Mouse (Mus musculus): ENCODE results near the gene Pon1. TPM values are rescaled to one million over a fixed set of nuclear protein-coding genes. Genes with fewer than 3 reads are reported as not detected.
"Not testable (repeated sequence)": the region's sequence is repeated elsewhere in the genome, so short reads cannot be mapped to it uniquely, and the experiment has no call there.

Pon1 gene
- 1 to 10 TPM in 1 of 2 experiments, under 1 TPM in 1; 0.30 to 1.4 TPM for total RNA-seq (2021)
- long read RNA-seq, experiment 1, partial matches to known transcripts = 0 of 1 reads
- long read RNA-seq, experiment 1, other reads (novel, unspliced or antisense) = 0 of 1 reads
- long read RNA-seq, experiment 2 = 0 reads

DNA sequence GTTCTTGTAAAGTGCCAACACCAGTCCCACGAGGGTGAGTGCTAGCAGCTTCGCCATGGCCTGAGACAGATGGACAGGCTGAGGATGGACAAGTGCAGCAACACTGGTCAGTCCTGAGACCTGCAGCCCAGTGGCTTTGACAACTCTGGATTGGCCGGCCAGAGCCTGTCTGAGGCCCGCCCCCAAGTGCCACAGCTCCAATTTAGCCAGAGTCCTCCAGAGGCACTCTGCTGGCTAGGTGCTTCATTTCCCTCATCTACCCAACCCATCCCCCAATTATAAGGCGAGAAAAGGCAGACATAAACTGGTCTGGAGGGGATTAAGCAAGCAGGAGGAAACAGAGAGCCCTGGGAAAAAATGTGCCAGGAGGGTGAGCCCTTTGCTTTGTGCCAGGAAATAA, at the start of gene Pon1:
Gene Pon1, minus strand, starts transcription at position 254 of the 400 bp plus-strand sequence.
- no peak for DNase-seq

DNA sequence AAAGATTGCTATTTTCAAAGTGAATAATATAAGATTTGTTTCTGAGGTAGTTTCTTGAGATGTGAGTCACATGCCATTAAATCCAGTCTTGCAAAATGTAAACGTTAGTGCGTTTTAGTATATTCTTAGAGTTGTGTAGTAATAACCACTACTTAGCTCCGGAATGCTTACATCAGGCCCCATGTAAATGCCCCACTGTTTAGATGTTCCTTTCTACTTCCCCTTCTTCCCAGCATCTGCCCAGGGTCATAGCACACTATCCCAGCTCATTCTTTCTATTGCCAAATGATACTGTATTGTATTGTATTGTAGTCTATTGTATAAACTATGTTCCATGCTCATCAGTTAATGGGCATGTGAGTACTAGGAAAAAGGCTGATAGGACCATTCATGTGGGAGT, 45.1 kb upstream of the Pon1 start:
- no peak for DNase-seq

DNA sequence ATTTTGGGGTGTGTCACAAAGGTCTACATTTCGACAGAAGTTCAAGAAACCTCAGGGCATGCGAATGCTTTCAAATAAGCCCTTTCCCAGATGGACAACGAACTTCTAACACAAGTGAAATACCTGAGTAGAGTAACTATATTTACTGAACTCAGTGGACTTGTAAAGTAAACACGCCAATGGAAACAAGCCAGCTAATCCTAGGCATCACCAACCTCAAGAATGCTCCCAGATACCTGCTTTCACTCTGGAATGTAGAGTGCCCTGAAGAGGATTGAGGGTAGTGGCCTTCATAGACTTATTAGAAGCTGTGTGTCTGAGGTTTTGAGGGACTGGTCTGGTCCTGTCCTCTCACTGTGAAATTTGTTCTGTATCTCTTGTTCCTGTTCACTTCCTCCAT, 43.8 kb upstream of the Pon1 start:
- DNase-seq = no peak

DNA sequence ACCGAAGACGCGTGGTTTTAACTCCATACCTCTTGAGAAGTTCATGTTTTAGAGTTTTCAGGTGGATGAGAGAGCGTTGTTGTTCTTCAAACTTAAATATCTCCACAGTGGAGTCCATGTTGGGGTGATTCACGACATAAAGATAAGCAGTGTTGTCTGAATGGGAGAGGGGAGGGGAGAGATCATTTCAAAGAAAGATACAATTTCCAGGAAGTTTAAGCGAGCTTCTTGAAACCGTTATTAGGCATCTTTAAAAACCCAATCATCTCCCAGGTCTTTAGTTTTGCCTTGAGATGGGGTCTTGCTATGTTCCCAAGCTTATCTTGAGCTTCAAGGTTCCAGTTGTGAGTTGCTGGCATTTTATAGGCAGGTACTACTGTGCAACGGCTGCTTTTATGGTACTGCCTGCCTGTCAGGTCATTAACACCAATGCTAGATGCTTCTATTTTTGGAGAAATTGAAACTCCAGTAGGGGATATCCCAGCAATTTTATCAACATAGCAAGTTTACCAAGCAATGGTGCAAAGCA, 43.2 kb upstream of the Pon1 start:
- DNase-seq = no peak

DNA sequence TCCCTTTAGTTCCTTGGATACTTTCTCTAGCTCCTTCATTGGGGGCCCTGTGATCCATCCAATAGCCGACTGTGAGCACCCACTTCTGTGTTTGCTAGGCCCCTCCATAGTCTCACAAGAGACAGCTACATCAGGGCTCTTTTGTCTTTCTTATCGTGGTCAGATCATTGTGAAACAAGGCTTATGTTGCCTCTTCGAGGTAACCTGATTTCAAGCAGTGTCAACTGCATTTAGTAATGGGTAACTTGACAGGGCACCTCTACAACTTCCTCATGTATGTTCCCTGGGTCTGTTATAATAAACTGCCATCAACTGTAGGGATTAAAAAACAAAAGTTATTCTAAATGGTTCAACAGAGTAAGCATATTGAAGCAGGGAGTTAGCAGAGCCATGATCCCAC, 40.8 kb upstream of the Pon1 start:
- no peak for DNase-seq

DNA sequence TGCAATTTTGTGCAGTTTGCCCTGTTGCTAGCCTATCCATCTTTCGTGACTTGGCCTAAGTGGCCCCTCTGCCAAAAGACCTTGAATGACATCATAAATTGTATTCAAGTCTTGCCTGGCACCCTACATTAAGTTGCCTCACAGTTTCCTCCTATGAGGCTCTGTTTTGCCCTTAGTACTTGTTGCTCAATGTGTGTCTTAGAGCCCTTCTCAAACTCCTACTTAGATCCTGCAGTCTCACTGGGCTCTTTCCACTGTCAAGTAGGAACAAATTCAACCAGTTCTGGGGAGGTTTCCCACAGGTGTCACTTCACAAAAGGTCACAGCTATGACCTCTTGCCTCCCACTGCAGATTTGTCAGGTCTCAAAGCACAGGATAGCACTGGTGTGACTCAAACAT, 40.1 kb upstream of the Pon1 start:
- no peak for DNase-seq

DNA sequence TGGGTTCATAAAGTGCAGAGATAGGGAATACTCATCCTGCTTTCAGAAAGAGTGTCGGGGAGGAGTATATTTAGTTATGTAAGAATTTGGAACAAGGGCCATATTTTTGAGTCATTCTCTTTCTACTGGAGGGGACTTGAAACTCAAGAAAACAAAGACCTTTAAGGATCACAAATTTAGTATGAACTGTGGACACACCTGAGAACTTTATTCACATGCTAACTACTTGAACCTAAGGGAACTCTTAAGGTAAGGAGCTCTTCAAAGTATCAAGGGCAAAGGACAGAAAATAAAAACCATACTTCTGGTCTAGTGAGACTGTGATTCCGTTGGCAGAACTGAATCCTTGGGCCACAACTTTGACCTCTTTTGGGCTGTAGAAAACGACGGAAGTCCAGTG, 38.3 kb upstream of the Pon1 start:
- no peak for DNase-seq

DNA sequence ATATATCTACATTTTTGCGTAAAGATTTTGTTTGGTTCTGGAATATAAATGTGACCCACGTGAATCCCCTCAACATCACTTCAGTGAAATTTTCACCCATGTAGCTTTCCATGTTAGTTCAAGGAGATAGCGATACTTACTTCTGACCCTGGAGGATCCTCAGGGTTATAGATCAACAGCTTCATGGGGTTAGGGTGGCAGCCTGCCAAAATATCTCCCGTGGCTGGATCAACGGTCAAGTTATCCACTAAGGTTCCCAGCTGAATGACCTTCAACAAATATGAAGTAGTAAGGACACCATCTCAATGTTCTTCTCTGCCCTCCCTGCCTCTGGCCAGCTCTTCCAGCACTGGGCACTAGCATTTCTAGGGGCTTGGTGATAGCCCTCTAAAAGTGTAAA, 36.5 kb upstream of the Pon1 start:
- DNase-seq = no peak

DNA sequence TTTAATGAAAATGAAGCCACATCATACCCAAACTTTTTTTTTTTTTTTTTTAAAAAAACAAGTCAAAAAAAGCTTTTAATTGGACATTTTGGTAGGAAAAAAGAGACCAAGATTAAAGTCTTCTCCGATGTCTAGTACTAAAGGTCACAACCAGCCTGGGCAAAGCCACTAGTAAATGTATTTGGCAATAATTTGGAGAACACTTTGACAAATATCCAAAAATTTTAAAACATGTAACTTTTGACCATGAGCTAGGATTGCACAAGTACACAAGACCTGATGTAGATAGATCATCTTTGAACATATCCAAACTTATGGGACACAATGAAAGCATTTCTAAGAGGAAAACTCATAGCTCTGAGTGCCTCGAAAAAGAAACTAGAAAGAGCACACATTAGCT, 29.8 kb upstream of the Pon1 start:
- not testable (repeated sequence) for DNase-seq

DNA sequence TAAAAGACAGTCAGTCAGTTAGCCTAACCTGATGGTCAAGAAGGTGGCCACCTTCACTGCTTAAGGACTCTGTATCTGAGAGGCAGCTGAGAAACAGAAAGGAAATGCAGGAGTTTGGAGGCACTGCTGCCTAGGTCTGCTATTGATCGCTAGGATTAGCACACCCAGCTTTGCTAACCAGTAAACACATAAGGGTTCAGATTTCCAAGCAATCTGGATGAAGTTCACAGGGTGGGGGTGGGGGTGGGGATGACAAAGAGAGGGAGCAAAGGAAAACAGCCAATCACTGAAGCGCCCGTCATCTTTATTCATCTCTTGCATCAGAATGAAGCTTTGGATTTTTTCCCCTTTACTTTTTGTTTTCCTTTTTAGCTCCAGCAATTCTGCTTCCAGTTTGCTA, 28.3 kb upstream of the Pon1 start:
- no peak for DNase-seq

DNA sequence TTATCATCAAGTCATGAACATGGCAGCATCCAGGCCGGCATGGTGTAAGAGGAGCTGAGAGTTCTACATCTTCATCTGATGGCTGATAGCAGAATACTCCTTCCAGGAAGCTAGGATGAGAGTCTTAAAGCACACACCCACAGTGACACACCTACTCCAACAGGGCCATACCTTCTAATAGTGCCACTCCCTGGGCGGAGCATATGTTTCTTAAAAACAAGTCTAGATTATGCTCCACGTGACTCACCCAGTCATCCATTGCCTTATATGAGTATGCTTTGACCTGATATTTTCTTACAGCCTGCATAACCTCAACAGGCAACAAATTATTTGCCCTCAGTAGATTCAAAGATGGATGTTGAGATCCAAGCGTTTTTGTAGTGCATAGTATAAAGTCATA, 24.4 kb upstream of the Pon1 start:
- DNase-seq = no peak

DNA sequence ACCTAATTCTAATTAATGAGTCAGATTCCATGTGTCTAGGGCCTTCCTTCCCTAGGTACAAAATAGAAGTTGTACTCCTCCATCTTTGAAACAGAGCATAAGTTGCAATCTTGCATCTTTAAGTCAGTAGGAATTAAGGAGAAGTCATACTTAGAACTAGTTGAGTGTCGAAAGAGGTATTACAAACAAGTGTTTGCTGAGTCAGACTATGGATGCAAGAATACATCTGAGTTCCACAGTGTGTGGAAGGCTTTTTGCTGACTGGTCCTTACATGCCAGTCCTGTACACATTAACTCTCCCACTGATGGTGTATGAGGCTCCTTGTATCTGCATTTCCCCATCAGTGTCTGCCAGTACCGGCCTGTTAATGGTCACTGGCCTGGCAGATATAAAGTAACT, 14.1 kb upstream of the Pon1 start:
- DNase-seq = no peak

DNA sequence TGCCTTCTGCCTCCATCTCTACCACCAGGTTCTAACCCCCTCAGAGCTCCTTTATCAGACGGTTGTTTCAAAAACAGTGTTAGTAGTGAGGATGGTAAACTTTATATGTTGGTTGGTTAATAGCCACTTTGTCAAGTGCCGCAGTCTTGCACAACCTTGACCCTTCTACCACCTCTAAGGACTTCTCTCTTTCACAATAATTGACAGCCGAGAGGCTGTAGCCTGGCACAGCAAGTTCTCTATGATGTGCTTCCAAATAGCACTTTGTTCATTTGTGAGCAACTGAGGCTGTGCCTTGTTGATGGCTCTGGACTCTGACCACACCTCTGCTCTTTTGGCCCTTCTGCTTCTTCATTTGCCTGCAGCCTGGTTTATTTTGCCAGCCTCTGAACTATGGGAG, 6.2 kb upstream of the Pon1 start:
- DNase-seq = no peak

DNA sequence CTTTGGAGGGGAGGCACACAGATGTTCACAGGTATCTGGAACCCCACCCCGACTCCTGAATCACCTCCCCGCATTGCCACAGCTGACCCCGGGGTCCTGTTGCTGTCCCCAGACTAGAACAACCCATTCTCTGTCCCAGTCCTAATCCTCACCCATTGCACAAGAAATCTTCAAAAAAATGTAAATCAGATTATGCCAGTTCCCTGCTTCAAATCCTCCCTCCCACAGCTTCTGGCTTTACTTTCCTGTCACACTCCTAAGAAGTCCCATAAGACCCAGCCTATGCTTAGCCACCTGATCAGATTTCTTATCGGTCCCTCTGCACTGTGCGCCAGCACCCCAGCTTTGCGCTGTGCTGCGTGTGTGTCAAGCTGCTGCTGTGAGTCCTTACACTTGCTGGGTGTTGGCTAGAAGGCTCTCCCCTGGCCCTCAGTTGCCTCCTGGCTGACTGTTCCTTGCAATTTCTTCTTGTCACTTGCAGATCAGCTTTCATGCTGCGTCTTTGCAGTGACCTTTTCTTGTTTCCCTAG, 5.7 kb upstream of the Pon1 start:
- DNase-seq = no peak

DNA sequence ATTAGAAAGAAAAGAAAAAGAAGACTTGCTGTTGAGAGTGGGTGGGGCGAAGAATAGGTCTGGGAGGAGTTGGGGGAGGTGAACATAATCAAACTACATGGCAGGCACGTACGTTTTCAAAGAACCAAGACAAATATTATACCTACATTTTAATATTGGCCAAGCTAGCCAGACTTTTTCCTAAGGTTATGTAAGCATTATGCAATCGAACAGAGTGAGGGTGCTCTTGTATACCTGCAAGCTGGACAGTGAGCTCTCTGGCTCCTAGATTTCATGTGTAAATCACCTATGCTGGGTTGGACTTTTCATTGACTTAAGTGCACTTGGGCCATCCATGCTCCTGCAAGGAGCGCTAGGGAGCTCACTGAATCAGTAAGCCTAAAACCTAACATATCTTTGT, 4.8 kb upstream of the Pon1 start:
- DNase-seq = no peak

DNA sequence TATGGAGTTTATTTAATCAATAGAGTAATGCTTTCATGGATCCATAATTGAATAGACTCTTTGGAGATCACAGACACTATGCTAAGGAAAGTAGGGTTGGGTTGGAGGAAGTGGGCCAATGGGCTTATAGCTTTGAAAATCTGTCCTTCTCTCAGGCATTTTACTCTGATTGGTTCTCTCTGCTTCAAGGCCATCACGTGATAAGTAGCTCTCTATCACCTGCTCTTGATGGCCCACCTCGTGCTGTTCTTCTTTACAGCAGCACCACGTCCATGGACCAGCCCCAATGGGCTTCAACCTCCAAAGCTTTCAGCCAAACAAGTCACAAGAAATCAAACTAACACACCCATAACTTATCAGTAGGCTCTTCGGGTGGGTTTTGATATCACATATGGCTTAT, 3.0 kb downstream of the Pon1 start:
- DNase-seq = no peak

DNA sequence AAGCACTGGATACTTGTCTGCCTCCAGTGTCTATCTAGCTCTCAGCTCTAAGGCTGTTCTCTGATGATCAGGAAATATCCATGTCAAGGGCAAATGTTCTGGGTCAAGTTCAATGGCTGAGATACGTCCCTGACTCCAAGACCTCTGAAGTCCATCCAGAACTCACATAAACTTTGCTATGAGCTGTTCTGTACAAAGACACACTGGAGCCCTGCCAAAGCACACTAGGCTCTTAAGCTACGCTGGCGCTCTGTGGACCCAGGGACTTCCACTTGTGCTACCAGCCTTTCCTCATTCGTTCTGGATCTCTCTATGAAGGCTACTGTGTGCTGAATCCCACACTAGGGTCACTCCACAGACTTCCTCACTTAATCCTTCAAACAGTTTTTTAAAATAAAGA, 4.2 kb downstream of the Pon1 start:
- peak; percentile 16 to 35 for DNase-seq

DNA sequence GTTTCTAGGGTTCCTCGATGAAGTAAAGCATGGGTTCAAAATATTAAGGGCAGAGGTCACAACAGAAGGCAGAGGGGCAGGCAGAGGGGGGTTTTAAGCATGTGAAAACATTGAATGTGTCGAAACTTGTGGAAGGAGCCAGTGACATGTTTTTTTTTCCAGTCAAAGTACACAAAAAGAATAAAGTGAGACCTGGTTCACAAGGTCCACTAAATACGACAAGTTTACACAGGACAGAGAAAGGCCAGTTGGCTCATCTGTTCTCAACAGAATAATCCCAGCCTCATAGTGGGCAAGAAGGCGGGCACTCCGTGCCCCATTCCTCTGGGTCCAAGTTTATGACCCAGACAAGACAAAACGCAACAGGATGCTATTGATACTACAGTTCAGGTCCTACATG, 4.8 kb downstream of the Pon1 start:
- no peak for DNase-seq

DNA sequence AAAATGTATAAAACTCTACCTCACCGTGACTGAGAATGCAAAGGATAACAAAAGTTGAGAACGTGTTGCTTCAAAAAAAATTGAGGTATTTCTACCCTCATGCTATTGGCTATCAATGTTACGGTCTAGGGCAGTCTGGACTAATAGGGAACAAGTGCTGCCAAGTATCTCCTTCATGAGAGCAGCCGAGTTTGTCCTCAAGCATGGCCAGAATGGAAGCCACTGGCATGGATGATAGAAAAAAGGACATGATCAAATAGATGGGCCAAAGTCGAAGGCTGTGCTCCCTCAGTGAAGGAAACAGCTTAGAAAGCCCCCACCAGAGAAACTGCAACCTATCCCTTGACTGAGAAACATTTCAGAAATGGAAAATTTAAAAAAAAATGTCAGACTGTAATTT, 5.7 kb downstream of the Pon1 start:
- no peak for DNase-seq

DNA sequence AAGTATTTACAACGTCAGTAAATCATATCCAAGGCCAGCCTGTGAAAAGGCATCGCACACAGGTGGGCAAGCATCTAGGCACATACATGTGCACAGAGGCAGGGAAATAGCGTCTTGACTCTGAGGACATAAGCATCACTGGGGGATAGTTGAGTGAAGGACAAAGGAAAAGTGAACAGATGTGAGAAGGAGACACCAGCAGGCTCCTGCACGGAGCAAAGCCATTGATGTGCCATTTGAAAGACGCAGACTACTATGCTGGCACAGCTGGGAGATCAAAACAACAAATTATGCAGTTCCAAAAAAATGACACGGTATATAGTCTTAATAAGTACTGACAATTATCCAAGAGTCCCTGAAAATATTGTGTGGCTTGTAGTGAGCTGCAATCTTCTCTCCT, 6.2 kb downstream of the Pon1 start:
- DNase-seq = no peak

DNA sequence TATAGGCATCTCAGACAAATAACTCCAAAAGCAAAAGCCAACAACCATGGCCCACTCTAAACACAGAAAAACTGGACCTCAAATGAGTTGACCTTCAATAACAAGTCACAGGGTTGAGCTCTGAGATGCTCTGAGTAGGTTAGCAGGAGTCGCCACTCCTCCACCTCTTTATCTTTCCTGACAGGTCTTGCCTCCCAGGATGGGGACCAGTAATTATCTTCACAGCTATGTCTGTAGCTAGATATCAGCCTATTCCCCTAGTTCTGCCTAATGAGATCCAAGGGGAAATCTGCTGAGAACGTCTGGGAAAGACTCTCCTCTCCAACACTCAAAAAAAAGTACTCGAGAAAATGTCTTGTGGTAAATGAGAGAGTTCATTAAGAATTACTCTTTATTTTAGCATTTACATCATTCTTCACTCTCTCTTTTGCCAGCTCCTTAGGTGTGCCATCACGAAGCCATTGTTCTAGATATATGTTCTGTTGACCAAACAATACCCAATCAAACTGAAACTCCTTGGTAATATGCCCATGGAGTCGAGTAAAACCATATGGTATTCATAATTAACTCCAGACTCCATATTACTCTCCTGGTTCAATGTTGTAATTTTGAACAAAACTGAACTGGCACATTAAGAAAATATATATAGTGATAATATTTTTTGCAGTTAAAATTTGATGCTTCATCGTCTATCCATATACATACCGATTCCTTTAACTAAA, 7.4 kb downstream of the Pon1 start:
- DNase-seq = no peak

DNA sequence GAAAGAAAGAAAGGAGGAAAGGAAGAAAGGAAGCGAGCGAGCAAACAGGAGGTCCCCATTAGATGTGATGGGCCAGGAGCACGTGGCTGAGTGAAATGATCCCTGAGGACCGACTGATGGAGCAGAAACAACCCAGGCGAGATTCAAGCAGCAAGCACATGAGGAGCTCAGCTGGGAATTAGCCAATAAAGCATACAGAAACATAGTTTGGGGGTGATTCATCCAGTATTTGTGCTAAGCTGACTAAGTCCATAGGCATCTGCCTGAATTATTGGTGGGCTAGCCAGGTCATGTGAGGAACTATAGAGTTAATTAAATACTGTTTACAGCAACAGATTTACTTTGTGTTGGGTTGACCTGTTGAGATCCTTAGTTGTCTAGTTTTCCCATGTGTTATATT, 13.1 kb downstream of the Pon1 start:
- no peak for DNase-seq

DNA sequence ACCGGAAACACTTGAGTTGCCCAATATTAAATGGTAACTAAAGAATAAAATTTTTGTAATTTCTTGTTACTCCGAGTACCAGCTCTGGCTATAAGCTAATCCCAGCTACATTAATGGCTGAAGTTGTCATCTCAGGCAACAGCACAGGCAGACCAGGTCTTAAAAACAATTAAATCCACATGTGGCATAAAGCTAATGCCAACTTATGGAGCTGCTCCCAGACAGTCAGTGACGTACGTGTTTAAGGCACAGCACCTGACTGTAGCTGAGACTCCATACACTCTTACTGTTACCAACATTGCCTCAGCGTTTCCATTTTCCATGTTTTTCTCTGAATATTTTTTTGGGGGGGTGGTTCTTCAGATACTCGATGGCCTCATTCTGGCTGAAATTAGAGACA, 14.6 kb downstream of the Pon1 start:
- no peak for DNase-seq
